Mouse (Mus musculus): ENCODE measurements around the gene Plod2. TPM values are rescaled to one million over a fixed set of nuclear protein-coding genes. Genes with fewer than 3 reads are reported as not detected.
A peak's percentile ranks its signal among the peaks of the same experiment; 100 is the strongest.

Plod2 gene
- total RNA-seq, 2 experiments from 2014 or later, result 183 to 292 TPM

DNA sequence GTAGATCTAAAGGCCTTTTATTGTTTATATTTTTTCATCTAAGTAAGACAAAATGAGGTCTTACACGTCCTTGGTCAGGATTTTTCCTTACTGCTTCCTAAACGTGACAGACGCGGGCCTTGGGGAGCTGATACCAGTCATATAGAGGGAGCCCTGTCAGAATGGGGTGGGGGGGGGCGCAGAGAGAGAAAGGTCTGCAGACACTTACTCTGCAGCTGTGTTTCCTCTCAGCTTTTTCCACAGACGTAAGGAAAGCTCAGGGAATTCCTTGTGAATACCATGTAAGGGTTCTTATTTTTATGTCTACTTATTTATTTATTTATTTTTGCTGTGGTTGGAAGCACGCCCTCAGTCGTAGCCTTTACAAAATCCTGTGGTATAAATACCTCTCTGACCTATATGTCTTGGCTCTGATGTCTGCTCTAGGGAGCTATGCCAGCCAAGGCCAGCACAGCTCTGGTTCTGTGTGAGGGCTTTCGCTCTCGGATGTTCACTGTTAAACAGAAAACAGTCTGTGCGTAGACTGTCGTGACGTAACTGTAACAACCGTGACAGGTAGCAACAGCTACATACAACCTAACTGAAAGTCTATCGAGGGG, 58.0 kb downstream of the Plod2 start:
- DNase-seq, result no peak

- DNase-seq, result no peak
Measured at GRCm38 (mm10) chr9:92601551-92601950, 59.5 kb downstream of the Plod2 start.

DNA sequence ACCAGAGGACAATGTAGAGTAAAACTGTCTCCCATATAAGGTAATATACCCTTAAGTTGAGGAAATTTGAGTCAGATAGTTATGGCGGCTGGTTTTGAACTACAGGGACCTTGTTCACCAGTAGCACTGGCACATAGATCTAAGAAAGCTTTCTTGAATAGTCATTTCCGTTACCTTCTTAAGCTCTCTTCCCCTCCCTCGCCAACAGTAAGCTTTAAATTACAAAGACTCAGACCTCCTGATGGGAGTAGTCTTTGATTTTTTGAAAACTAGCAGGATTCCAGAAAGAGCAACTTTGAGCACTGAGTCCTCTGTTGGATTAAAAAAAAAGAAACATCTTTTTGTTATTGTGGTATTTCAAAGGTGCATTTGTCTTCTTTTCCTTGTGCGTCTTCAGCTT, 61.5 kb downstream of the Plod2 start:
- no peak for DNase-seq

DNA sequence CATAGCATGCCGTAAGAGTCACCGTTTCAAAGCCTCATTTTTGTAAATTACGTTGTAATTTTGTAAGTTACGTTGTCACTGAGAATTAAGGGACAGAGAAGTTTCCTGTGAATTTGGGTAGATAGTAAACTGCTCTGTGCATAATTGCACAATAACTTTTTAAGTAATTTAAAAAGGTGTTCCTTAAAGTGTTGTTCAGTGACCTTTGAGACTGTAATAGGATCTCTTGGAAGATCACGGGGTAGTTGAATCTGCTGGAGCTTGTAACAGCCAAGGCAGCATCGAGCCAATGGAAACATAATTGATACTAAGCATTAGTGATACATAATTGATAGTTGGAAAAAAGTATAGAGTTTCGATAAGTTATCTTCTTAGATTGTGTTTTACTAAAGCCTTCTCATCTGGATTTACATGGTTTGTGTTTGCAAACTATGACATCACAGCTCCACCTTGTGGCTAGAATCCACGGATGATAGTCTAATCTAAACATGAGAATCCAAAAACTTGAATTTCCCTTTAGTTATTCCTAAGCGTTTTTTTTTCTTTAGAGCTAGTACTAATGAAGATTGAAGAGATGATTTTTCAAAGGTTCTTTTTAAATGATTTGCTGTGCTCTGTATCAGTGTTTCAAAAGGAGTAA, 68.7 kb downstream of the Plod2 start:
- peak; percentile 47 to 67 for DNase-seq

DNA sequence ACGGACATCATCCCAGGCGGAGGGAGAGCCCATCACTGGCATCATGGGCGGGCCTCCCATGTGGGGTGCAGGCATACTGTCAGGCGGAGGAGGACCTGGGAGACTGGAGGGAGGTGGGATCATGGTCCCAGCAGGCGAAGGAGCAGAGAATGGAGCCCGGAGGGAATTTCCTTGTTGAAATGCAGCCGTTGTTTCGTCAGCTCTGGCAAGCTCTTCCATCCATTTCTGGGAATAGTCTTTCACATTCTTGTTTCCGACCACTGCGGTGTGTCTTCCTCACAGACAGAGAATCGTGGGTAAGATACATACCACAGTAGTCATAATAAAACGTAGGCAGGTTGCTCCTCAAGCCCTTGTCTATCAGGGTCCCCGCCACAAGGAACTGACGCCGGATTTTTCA, 70.6 kb downstream of the Plod2 start:
- DNase-seq, result no peak

GRCm38 (mm10) chr9:92613206-92613605, 71.2 kb downstream of the Plod2 start:
- DNase-seq, result peak; percentile 52 to 53

GRCm38 (mm10) chr9:92616418-92616817, 74.4 kb downstream of the Plod2 start:
- DNase-seq, result no peak

DNA sequence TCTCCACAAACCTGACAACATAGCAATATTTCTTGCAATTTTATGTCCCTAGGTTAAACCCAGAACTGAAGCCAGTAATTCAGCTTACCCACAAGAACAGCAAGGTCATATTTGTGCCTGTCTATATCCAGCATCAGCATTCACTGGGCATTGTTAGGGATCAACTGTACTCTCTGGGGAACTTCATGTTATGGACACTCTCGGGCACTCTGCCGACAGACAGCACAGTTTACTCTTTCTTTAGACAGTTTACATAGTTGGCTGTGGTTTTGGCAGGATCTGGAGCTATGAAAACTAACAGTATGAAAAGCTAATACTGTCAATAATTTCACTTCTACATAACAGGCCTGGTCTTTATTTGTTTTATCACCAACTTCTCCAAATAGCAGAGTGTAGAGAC, 75.4 kb downstream of the Plod2 start:
- no peak for DNase-seq

GRCm38 (mm10) chr9:92620088-92620487, 78.1 kb downstream of the Plod2 start:
- DNase-seq, result no peak

- DNase-seq, result no peak
Measured at GRCm38 (mm10) chr9:92621246-92621645, 79.2 kb downstream of the Plod2 start.

DNA sequence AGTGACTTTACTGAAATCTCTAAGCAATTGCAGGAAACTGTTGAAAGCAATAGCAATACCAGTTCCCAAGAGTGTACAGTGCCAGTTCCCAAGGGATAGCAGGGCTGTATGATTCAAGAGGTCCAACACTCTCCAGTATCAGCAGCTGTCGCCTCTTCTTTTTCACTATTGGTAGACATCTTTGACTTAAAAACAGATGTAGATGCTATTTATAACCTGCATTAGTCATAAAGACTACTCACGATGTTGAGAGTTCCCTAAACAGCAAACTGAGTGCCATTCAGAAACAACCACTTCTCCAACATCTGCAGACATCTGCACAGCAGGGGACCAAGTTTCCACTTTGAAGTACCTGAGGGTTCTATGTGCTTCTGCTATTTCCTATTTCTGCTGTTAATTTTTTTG, 79.9 kb downstream of the Plod2 start:
- no peak for DNase-seq

- no peak for DNase-seq
Measured at GRCm38 (mm10) chr9:92634792-92635191, 92.8 kb downstream of the Plod2 start.

- DNase-seq, result no peak
Measured at GRCm38 (mm10) chr9:92639200-92639897, 97.3 kb downstream of the Plod2 start.

DNA sequence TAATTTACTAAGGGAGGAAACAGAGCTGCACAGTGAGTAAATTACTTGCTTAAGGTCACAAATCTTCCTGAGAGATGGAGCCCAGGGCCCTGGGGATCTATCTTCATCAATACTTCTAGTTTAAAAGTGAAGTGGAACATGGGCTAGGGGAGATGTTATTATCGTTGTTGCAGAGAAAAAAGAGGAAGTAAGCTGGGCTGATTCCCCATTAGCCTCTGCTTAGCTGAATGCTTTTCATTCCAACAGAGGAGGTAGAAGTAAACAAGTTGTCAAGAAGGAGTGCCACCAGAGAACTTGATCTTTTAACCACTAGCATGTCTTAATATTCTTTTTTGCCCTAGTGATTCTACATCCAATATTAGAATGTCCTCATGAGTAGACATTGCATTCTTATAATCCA, 99.7 kb downstream of the Plod2 start:
- no peak for DNase-seq

Other genes with a start within 250 kb of the Plod2 start
- gene 1700057G04Rik, start 232.8 kb upstream of the Plod2 start, total RNA-seq (2021), result not detected
- gene Plscr4, start 84.8 kb upstream of the Plod2 start, total RNA-seq (2021), result 10 to 100 TPM; 10.7 to 19.2 TPM